Mouse (Mus musculus) spleen, postnatal 14 days (tissue): Measurements from ENCODE around the gene Cisd1.

Source experiments
- DNase-seq, 2 experiments: peaks; one replicate each; pipeline ENCODE4 v3.0.0; 2021 to 2022; ENCODE audit warnings: low spot score in 2 of 2

Gene Cisd1

DNA sequence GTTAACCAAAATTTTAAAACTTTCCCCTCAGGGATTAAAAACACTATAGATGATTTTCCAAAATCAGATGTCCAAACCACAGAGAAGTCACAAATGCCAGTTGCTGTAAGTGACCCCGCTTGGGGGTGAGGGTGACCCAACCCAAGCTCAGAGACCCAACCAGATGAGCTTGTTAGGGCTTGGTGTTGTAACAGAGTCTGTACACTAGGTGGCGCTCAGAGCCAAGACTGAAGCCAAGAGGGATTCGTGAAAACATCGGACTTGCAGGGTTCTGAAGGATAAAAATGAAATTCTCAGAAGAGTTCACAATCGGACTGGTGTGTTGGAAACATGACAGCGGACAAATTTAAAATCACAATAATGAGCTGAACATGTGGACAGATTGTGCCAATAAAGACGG, 18.0 kb downstream of the Cisd1 start:
- peak; percentile 28 to 58 for DNase-seq

DNA sequence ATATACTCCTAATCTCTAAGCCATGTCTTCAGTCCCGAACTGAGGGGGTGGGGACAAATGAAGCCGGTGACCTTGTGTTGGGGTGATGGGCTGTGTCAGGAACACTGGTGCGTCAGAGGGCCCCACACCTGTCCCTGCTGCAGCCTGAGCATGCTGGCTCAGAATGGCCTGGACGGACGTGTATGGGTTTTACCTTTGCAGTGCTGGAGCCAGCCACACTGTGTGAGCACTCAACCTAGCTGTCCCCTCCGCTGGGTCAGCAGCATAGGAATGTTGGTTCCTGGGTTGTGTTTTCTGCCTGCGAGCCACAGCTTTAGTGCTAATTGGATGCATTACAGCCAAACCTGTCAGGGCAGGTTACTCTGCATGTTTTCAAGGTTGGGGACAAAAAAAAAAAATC, 18.6 kb downstream of the Cisd1 start:
- no peak for DNase-seq

DNA sequence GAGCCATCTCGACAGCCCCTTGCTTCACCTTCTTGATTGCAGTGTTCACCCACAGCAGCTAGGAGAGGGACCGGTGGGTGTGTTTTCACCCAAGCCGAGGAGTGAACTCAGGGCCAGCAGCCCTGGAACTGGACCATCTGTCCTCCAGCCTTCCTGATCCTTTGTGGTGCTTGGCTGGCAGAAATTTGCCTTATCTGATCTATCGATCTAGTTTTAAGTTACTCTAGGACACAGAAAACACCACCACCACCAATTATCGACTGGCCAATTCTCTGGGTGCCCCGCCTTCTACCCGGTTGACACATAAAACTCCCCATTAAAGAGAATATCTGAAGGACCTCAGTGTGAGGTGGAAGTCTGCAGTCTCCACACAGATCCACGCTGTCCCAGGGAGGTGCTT, 21.1 kb downstream of the Cisd1 start:
- DNase-seq: no peak

DNA sequence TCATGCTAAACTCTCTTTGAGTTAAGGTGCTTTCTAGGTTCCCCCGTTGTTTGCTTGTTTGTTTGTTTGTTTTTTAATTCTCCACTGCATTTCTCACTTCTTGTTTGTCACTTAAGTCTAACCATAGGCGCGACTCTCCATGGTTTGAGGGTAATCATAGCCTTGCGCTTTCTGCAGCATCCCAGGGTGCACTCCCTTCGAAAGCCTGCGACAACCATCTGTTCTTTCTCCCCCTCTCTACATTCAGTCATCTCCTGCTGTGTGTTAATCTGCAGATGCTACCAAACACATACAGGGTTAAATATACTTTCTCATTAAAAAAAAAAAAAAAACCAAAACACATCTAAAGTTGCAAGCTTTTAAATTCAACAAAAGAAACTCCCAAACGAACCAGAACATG, 28.3 kb downstream of the Cisd1 start:
- no peak for DNase-seq

DNA sequence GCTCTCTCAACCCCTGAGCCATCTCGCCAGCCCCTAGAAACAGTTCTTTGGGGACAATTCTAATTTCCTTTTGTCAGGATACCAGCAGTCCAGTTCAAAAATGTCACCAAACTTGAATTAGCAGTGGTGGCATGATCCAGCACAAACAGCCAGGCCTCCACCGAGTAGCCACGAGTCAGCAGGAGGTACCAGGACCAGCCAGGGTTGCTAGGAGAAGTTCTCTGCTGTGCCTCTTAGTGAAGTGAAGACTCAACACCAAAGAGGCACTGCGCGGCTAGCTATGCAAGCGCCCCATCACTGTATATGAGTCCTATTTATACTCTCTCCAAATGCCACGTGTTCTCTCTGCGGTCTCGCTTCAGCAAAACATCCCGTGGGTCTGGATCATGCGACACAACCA, 28.7 kb downstream of the Cisd1 start:
- no peak for DNase-seq

DNA sequence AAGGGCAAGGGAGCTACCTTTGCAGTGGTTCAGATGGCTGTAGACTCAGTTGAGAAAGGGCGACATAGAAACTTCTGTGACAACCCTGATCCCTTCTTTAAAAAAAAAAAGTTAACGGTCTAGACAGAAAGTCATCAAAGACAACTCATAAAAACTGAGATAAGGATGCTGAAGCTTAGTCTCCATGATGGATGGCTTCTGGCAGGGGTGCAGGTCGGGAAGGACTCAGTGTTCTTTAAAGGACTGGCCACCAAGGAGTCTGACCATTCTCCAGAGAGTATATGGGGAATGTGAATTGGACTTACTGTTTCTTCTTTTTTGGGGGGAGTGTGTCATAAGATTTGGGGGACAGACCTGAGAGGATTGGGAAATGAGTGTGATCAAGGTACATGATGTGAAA, 30.2 kb downstream of the Cisd1 start:
- DNase-seq: no peak

DNA sequence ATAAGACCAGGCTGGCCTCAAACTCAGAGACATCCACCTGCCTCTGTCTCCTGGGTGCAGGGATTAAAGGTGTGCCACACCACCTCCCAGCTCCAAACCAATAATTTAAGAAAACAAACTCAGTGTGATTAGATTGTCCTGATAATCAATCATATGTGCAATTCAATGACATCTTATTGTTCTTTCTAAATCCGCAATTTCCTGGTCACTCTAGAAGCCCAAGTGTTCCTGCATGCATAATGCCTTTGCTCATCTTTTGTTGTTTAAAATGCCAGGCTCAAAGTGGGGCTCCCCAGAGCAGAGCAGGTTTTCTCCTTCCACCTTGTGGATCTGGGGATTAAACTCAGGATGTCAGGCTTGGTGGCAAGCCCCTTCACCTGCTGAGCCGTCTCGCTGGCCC, 34.5 kb downstream of the Cisd1 start:
- no peak for DNase-seq

DNA sequence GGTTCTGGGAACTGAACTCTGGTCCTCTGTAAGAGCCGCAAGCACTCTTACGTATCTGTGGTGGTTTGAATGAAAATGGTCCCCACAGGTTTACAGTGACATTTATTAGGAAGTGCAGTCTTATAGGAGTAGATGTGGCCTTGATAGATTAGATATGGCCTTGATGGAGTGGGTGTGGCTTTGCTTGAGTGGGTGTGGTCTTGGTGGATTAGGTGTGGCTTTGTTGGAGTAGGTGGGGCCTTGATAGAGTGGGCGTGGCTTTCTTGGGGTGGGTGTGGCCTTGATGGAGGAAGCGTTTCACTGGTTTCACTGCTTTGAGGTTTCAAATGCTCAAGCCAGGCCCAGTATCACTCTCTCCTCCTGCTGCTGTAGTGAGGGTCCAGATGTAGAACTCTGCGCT, 36.6 kb downstream of the Cisd1 start:
- DNase-seq: no peak

DNA sequence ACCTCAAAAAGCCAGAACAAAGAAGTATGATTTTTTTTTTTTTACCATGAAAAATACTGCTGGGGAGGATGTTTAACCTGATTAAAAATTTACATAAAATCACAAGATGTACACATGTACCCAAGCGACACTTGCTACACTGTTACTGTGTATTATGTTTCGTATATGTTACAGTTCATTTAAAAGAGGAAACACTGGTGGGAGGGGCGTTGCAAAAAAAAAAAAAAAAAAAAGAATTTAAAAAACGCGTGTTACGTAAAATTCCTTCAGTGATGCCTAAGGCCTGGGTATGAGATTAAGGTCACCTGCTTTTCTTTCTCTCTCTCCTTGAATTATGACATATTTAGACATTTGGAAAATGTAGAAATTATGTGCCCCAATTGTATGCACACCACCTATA, 38.0 kb downstream of the Cisd1 start:
- no peak for DNase-seq

DNA sequence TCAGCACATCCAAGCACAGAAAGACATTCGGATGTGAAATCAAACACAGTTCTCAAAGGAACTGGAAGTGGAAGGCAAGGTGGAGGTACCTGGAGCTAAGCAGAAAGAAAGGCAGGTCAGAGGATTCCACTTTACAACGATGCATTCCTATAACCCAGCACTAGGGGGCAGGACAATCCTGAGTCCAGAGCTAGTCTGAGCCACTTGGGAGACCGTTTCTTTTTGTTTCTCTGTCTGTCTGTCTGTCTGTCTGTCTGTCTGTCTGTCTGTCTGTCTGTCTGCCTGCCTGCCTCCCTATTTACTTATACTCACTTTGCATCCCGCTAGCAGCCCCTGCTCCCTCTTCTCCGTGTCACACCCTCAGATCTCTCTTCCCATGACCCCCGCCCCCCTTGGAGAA, 38.6 kb downstream of the Cisd1 start:
- DNase-seq: peak in 1 of 2 experiments; percentile 29

DNA sequence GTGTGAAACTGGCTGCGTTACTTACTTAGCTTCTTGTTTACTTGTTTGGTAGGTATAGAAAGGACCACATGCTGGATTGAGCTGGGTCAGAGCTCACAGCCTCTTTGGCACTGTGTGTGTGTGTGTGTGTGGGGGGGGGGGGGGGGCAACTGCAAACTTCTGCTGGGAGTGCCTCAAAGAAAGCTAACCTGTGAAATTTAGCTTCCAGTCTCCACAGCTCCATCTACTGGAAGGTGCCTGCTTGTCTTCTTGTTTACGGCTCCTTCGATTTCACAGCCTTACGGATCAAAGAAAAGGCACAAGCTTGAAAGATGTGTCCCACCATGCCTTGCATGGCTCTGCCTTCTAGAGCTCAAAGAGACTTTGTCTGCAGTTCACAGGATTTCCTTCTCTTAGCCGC, 42.3 kb downstream of the Cisd1 start:
- DNase-seq: no peak

DNA sequence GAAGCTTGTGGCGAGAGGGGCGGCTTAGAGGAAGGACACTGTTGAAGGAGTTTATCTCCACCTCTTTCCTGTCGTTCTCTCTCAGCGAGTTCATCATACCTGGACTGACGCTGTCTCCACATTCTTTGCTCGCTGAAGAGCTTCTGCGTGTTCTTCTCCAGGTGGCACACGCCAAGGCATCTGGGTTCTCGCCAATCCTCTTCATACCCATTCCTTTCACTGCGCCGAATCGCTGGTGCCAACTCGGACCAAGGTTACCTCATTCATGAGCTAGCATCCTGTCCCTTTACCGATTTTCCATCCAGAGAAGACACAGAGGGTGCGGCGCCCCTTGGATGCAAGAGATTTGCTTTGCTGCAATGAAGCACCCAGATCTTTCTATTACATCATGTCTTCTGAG, 44.6 kb downstream of the Cisd1 start:
- no peak for DNase-seq

DNA sequence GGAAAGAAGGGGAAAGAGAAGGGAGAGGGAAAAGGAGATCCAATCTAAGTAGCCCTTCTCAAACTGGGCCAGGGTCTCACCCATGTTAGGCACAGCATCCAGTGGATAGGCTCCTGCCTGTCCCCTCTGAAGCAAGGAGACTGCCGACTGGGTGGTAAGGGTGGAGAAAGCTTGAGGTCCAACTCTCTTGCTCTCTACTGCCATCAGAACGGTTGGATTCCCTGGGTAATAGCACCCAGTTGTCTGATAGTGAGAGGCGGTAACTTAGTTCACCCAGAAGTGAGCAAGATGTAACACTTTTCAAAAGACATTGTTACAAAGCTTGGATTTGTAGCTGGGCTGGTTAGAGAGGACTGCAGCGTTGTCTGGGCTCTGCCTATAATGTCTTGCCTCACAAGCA, 51.5 kb downstream of the Cisd1 start:
- DNase-seq: no peak

DNA sequence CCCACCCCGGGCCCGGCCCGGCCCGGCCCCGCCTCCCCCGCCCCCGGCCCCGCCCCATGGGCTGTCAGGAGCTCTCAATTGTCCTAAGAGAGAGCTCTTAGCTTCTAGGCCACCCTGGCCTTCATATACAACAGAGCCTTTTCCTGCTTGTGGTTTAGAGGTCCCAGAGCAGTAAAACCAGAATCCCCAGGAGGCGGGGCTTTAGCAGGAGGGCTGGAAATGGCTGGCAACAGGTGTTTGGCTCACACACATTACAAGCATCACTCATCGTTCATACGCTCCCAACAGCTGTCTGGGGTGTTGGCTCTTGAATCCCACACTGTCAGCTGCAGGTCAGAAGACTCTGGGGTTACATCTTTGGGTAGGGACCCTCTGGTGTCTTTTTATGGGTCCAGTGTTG, 52.5 kb downstream of the Cisd1 start:
- DNase-seq: no peak

DNA sequence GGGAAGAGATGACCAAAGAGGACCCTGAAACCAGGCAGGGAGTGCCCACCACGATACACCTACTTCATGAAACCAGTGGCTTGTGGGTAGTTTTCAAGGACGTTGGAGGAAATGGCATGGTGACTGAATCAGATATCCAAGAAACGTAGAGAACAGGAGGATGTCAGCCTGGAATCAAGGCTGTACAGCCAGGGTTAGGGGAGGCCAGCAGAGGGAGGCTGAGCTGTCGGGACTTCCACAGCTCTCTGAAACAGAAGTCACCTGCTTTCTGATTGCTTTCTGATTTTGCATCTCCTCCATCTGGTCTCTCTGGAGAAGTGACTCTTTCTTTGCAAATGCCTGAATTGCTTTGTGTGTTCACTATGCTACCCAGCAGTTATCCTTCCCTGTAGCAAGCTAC, 53.0 kb downstream of the Cisd1 start:
- DNase-seq: no peak

DNA sequence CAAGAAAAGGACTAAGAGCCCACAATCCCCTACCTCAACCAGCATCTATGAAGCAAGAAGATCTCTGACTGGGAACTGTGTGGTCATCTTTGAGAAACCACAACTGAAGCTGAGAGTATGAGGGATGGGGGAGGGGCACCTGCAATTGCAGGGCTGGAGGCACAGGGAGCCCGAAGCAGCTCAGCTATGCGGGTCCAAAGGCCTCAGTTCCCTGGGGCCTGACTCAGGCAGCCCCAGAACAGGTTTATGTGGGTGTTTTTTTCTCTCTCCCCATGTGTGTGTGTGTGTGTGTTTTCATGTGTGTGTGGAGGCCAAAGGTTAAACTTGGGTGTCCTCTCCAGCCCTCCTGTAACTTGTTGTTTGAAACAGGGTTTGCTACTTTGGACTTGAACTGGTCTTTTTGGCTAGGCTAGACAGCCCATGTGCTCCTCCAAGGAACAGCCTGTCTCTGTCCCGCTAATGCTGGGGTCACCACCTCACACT, 53.5 kb downstream of the Cisd1 start:
- no peak for DNase-seq

DNA sequence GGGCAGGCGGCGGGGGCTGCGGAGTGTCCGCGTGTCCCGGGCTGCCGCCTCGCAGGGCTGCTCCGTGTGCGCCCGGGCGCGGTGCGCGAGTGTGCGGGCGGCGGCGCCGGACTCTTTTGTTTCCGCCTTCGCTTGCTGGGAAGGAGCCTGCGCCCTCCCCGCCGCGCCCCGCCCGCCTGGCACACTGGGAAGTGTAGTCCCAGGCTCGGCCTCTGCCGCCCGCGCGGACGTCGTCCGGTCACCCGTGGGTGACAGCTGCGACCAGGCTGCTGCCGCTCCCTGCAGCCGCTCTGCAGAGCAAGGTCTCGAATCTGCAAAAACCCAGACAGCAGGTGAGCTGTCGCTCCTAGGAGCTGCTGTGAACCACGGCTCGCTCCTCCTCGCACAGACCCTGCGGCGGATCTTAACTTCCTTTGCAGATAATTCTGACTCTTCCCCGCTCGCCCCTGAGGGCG, 59.6 kb downstream of the Cisd1 start, which contains the start of gene Ube2d1:
Gene Ube2d1 (minus strand): TSS at position 137 of the 455 bp plus-strand sequence.
- peak; percentile 62 to 69 for DNase-seq

DNA sequence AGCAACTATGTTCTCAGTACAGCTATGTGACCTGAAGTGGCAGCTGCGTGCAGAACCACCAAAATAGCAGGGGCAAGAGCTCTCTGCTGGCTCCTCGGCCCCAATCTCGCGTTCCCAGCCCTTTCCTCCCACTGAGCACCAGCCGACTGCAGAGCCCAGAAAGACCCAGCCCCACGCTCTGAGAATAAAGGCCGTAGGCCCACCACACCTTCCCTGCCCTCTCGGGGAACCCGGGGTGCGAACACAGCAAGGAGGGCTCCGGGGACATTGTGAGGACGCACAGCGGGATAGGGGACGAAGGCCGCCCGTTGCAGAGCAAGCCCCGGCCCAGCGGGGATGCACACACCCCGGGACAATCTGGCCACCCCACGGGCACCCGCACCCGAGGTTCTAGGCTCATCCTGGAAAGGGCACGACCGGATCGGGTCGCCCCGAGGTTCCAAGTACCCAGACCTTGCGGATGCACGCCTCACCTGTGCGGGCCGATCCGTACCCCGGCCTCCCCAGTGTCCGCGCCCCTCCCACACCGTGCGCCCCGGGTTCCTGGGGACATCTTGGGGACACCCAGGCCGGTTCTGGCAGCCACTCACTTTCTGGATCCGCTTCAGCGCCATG, 60.1 kb downstream of the Cisd1 start:
- peak in 1 of 2 experiments; percentile 8 for DNase-seq

DNA sequence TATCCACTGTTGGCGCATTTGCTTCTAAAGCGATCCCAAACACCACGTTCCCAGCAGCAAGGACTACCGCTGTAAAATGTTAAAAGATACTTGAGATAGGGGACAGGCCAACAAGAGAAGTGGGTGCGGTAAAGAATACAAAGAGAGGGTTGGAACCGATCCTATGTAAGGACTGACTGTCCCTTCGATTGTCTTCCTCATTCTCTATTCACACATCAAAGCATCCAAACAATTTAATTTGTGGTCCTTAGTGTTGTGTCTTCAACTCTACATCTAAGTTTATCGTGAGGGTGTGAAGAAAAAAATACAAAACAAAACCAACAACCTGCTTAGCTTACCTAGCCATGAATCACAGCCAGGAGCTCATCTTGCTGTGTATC, 60.6 kb downstream of the Cisd1 start:
- no peak for DNase-seq
